Mouse (Mus musculus) C2C12 (cell line): Measurements from ENCODE around the gene Ino80.

Experiments
- CEBPB ChIP-seq: IDR thresholded peaks from one replicate; pipeline ENCODE4 v1.6.1; 2011; ENCODE audit warnings: low read depth, mild to moderate bottlenecking, control low read depth, moderate library complexity
- CTCF ChIP-seq: IDR thresholded peaks from one replicate; pipeline ENCODE4 v1.5.1; 2011; ENCODE audit not compliant: control insufficient read depth, insufficient read depth, insufficient read length
- MAX ChIP-seq: IDR thresholded peaks from one replicate; pipeline ENCODE4 v1.6.1; 2011; ENCODE audit warnings: mild to moderate bottlenecking, control low read depth
- MYOG ChIP-seq: IDR thresholded peaks from one replicate; pipeline ENCODE4 v1.6.1; 2011; ENCODE audit not compliant: control insufficient read depth, insufficient read length; ENCODE audit errors: extremely low read depth
- USF1 ChIP-seq: IDR thresholded peaks from one replicate; pipeline ENCODE4 v1.6.1; 2011; ENCODE audit warnings: low read depth, mild to moderate bottlenecking, control low read depth, moderate library complexity

GRCm38 (mm10) chr2:119510856-119511255 is 33.4 kb upstream of the Ino80 start:
- TF ChIP-seq USF1 (no peak), MAX (no peak), CTCF (no peak), MYOG (no peak), CEBPB (no peak)
